Mouse (Mus musculus): ENCODE measurements around the gene Mus81. TPM values are rescaled to one million over a fixed set of nuclear protein-coding genes. Genes with fewer than 3 reads are reported as not detected.

Gene Mus81
- polyA plus RNA-seq (2015; fragmentation: Nextera tagmentation; extraction: Ambion mirVana): 44.2 and 50.5 TPM in 2 replicates

- H3K36me3 ChIP-seq (ENCODE audit: insufficient read depth, low read length): peaks cover 32% of the 10 kb centered on the region
- peak within 1 kb of the TSS; percentile 61 for H3K4me3 ChIP-seq (ENCODE audit: low read length)
- H3K27me3 ChIP-seq (ENCODE audit: insufficient read depth, low read length): no peaks in the 10 kb centered on the region
- 1% methylated on average over 39 of the region's 39 CpGs for WGBS
- H3K9ac ChIP-seq (replicated peaks; ENCODE audit: low read length): peak within 1 kb of the TSS; percentile 74
- ATAC-seq (ENCODE audit: low FRiP score, low TSS enrichment): peak; percentile 81
- H3K9me3 ChIP-seq (ENCODE audit: low read length): no peaks in the 10 kb centered on the region
- H3K4me1 ChIP-seq (ENCODE audit: insufficient read depth, low read length): peaks cover 31% of the 10 kb centered on the region
- peak within 1 kb of the TSS; percentile 89 for H3K4me2 ChIP-seq (replicated peaks; ENCODE audit: low read depth, low read length)
- H3K27ac ChIP-seq (ENCODE audit: low read length): peak within 1 kb of the TSS; percentile 100
Observed at GRCm38 (mm10) chr19:5487768-5488550, at the start of gene Mus81. TSS of gene Mus81 (minus strand) at chr19:5488402.

- no peaks in the 10 kb centered on the region for H3K9me3 ChIP-seq (ENCODE audit: low read length)
- H3K36me3 ChIP-seq (ENCODE audit: insufficient read depth, low read length): no peaks in the 10 kb centered on the region
- no peak overlapping the region for H3K9ac ChIP-seq (replicated peaks; ENCODE audit: low read length)
- no peak overlapping the region for H3K4me2 ChIP-seq (replicated peaks; ENCODE audit: low read depth, low read length)
- WGBS: 72% methylated on average over 8 of the region's 8 CpGs
- H3K27ac ChIP-seq (ENCODE audit: low read length): no peak overlapping the region
- H3K4me3 ChIP-seq (ENCODE audit: low read length): no peak overlapping the region
- peaks cover 18% of the 10 kb centered on the region for H3K4me1 ChIP-seq (ENCODE audit: insufficient read depth, low read length)
- ATAC-seq (ENCODE audit: low FRiP score, low TSS enrichment): no peak
- no peaks in the 10 kb centered on the region for H3K27me3 ChIP-seq (ENCODE audit: insufficient read depth, low read length)
Observed at GRCm38 (mm10) chr19:5532520-5532919, 44.3 kb upstream of the Mus81 start.

GRCm38 (mm10) chr19:5530138-5530524, 41.9 kb upstream of the Mus81 start:
- H3K36me3 ChIP-seq (ENCODE audit: insufficient read depth, low read length): no peaks in the 10 kb centered on the region
- 0 out of 2 replicates have a peak, but pooled peaks have one; percentile 10 for ATAC-seq (ENCODE audit: low FRiP score, low TSS enrichment)
- H3K9me3 ChIP-seq (ENCODE audit: low read length): no peaks in the 10 kb centered on the region
- 54% methylated on average over 7 of the region's 7 CpGs for WGBS
- peak overlapping the region; percentile 52 for H3K4me2 ChIP-seq (replicated peaks; ENCODE audit: low read depth, low read length)
- H3K9ac ChIP-seq (replicated peaks; ENCODE audit: low read length): no peak overlapping the region; the same call in 1 of the 2 replicates
- no peak overlapping the region for H3K4me3 ChIP-seq (ENCODE audit: low read length)
- H3K4me1 ChIP-seq (ENCODE audit: insufficient read depth, low read length): peaks cover 18% of the 10 kb centered on the region
- H3K27me3 ChIP-seq (ENCODE audit: insufficient read depth, low read length): no peaks in the 10 kb centered on the region
- peak overlapping the region; percentile 92 for H3K27ac ChIP-seq (ENCODE audit: low read length)

- peak overlapping the region; percentile 52 for H3K9ac ChIP-seq (replicated peaks; ENCODE audit: low read length)
- H3K4me2 ChIP-seq (replicated peaks; ENCODE audit: low read depth, low read length): peak overlapping the region; percentile 52
- H3K27ac ChIP-seq (ENCODE audit: low read length): peak overlapping the region; percentile 92
- peak; percentile 99 for ATAC-seq (ENCODE audit: low FRiP score, low TSS enrichment)
- H3K4me3 ChIP-seq (ENCODE audit: low read length): peak overlapping the region; percentile 21
- no peaks in the 10 kb centered on the region for H3K36me3 ChIP-seq (ENCODE audit: insufficient read depth, low read length)
- whole genome bisulfite sequencing: 11% methylated on average over 20 of the region's 20 CpGs
- peaks cover 18% of the 10 kb centered on the region for H3K4me1 ChIP-seq (ENCODE audit: insufficient read depth, low read length)
- no peaks in the 10 kb centered on the region for H3K27me3 ChIP-seq (ENCODE audit: insufficient read depth, low read length)
- no peaks in the 10 kb centered on the region for H3K9me3 ChIP-seq (ENCODE audit: low read length)
Observed at GRCm38 (mm10) chr19:5529325-5530137, 41.3 kb upstream of the Mus81 start.

GRCm38 (mm10) chr19:5525204-5525603, 37.0 kb upstream of the Mus81 start:
- WGBS: 49% methylated on average over 5 of the region's 5 CpGs
- ATAC-seq (ENCODE audit: low FRiP score, low TSS enrichment): no peak

GRCm38 (mm10) chr19:5518721-5519120, 30.5 kb upstream of the Mus81 start:
- Histone ChIP-seq H3K27ac (ENCODE audit: low read length) (no peak overlapping the region), H3K4me3 (ENCODE audit: low read length) (no peak overlapping the region), H3K4me2 (replicated peaks; ENCODE audit: low read depth, low read length) (no peak overlapping the region), H3K9me3 (ENCODE audit: low read length) (no peaks in the 10 kb centered on the region), H3K36me3 (ENCODE audit: insufficient read depth, low read length) (no peaks in the 10 kb centered on the region), H3K27me3 (ENCODE audit: insufficient read depth, low read length) (no peaks in the 10 kb centered on the region), H3K9ac (replicated peaks; ENCODE audit: low read length) (no peak overlapping the region), H3K4me1 (ENCODE audit: insufficient read depth, low read length) (no peaks in the 10 kb centered on the region)
- 83% methylated on average over 3 of the region's 3 CpGs for WGBS
- no peak for ATAC-seq (ENCODE audit: low FRiP score, low TSS enrichment)

More at GRCm38 (mm10) chr19:5525204-5525603, 37.0 kb upstream of the Mus81 start:
- Histone ChIP-seq H3K4me3 (ENCODE audit: low read length) (no peak overlapping the region), H3K4me2 (replicated peaks; ENCODE audit: low read depth, low read length) (no peak overlapping the region), H3K36me3 (ENCODE audit: insufficient read depth, low read length) (no peaks in the 10 kb centered on the region), H3K9me3 (ENCODE audit: low read length) (no peaks in the 10 kb centered on the region), H3K9ac (replicated peaks; ENCODE audit: low read length) (no peak overlapping the region), H3K27me3 (ENCODE audit: insufficient read depth, low read length) (no peaks in the 10 kb centered on the region), H3K27ac (ENCODE audit: low read length) (no peak overlapping the region), H3K4me1 (ENCODE audit: insufficient read depth, low read length) (peaks cover 10% of the 10 kb centered on the region)

- H3K27me3 ChIP-seq (ENCODE audit: insufficient read depth, low read length): no peaks in the 10 kb centered on the region
- no peak overlapping the region for H3K4me3 ChIP-seq (ENCODE audit: low read length)
- H3K4me1 ChIP-seq (ENCODE audit: insufficient read depth, low read length): 0 out of 2 replicates have a peak, but pooled peaks cover 6% of the 10 kb centered on the region
- WGBS: 80% methylated on average over 8 of the region's 8 CpGs
- H3K4me2 ChIP-seq (replicated peaks; ENCODE audit: low read depth, low read length): no peak overlapping the region
- H3K9ac ChIP-seq (replicated peaks; ENCODE audit: low read length): no peak overlapping the region
- no peaks in the 10 kb centered on the region for H3K36me3 ChIP-seq (ENCODE audit: insufficient read depth, low read length)
- no peak for ATAC-seq (ENCODE audit: low FRiP score, low TSS enrichment)
- no peaks in the 10 kb centered on the region for H3K9me3 ChIP-seq (ENCODE audit: low read length)
- H3K27ac ChIP-seq (ENCODE audit: low read length): no peak overlapping the region
Observed at GRCm38 (mm10) chr19:5516906-5517505, 28.8 kb upstream of the Mus81 start.

- 84% methylated on average over 7 of the region's 7 CpGs for WGBS
- no peak overlapping the region for H3K27ac ChIP-seq (ENCODE audit: low read length)
- no peak overlapping the region for H3K9ac ChIP-seq (replicated peaks; ENCODE audit: low read length)
- peaks cover 12% of the 10 kb centered on the region; the same call in 1 of the 2 replicates for H3K4me1 ChIP-seq (ENCODE audit: insufficient read depth, low read length)
- no peaks in the 10 kb centered on the region for H3K9me3 ChIP-seq (ENCODE audit: low read length)
- ATAC-seq (ENCODE audit: low FRiP score, low TSS enrichment): no peak
- H3K36me3 ChIP-seq (ENCODE audit: insufficient read depth, low read length): no peaks in the 10 kb centered on the region
- no peak overlapping the region for H3K4me3 ChIP-seq (ENCODE audit: low read length)
- no peaks in the 10 kb centered on the region for H3K27me3 ChIP-seq (ENCODE audit: insufficient read depth, low read length)
- no peak overlapping the region for H3K4me2 ChIP-seq (replicated peaks; ENCODE audit: low read depth, low read length)
Observed at GRCm38 (mm10) chr19:5515840-5516777, 27.9 kb upstream of the Mus81 start.

- H3K27me3 ChIP-seq (ENCODE audit: insufficient read depth, low read length): no peaks in the 10 kb centered on the region
- 82% methylated on average over 3 of the region's 3 CpGs for WGBS
- H3K27ac ChIP-seq (ENCODE audit: low read length): no peak overlapping the region
- H3K36me3 ChIP-seq (ENCODE audit: insufficient read depth, low read length): no peaks in the 10 kb centered on the region
- peaks cover 22% of the 10 kb centered on the region for H3K4me1 ChIP-seq (ENCODE audit: insufficient read depth, low read length)
- H3K4me3 ChIP-seq (ENCODE audit: low read length): no peak overlapping the region
- H3K9me3 ChIP-seq (ENCODE audit: low read length): no peaks in the 10 kb centered on the region; the same call in none of the 2 replicates
- no peak overlapping the region for H3K9ac ChIP-seq (replicated peaks; ENCODE audit: low read length)
- ATAC-seq (ENCODE audit: low FRiP score, low TSS enrichment): no peak
- no peak overlapping the region for H3K4me2 ChIP-seq (replicated peaks; ENCODE audit: low read depth, low read length)
Observed at GRCm38 (mm10) chr19:5513005-5513349, 24.8 kb upstream of the Mus81 start.
